Mouse (Mus musculus): ENCODE data around the gene Ugp2. TPM values are rescaled to one million over a fixed set of nuclear protein-coding genes. Genes with fewer than 3 reads are reported as not detected.

Ugp2 gene
- total RNA-seq (2021), result 100 to 1,000 TPM; 285 to 289 TPM
- long read RNA-seq, experiment 1, transcript Ugp2-201 (10 exons, 2,044 nt), result minor isoform, 174 of 511 reads
- long read RNA-seq, experiment 1, transcript Ugp2-202 (10 exons, 2,683 nt), result major isoform, 318 of 511 reads
- long read RNA-seq, experiment 1, partial matches to known transcripts, result 8 of 511 reads
- long read RNA-seq, experiment 1, other reads (novel, unspliced or antisense), result 11 of 511 reads
- long read RNA-seq, experiment 2, transcript Ugp2-202 (10 exons, 2,683 nt), result major isoform, 368 of 566 reads
- long read RNA-seq, experiment 2, transcript Ugp2-201 (10 exons, 2,044 nt), result minor isoform, 173 of 566 reads
- long read RNA-seq, experiment 2, partial matches to known transcripts, result 13 of 566 reads
- long read RNA-seq, experiment 2, other reads (novel, unspliced or antisense), result 12 of 566 reads

DNA sequence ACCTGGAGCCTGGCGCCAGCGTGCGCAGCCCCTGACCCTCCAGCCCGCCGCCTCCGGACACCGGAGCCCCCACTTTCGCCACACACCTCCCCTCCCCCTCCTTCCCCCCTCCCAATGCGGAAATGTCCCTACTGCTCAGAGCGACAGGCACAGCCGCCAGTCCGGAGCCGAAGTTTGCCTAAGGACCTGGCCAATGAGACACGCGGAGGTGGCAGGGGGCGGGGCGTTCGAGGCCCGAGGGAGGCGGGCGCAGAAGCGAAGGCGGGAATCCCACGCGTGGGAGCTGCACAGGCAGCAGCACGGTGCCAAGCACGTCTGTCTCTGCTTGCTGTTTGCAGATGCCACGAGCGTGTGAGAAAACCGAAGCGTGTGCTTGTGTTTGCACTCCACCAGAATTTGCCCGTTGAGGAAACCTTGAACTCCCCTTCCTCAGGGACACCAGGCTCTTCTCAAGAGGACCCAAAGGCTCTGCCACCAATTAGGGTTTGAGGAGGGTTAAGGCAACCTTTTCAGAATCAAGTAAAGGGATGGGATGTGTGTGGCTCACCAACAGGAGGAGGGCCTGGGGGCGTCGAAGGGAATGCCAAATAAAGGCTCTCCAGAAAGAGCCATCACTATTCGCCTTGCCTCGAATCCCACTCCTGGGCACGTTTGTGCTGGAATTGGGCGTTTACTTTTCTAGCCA, at the start of gene Ugp2:
Gene Ugp2 (minus strand): TSS at position 80 of the 685 bp plus-strand sequence.
- DNase-seq (ENCODE audit: low spot score in 2 of 2), result peak; percentile 97 to 99

DNA sequence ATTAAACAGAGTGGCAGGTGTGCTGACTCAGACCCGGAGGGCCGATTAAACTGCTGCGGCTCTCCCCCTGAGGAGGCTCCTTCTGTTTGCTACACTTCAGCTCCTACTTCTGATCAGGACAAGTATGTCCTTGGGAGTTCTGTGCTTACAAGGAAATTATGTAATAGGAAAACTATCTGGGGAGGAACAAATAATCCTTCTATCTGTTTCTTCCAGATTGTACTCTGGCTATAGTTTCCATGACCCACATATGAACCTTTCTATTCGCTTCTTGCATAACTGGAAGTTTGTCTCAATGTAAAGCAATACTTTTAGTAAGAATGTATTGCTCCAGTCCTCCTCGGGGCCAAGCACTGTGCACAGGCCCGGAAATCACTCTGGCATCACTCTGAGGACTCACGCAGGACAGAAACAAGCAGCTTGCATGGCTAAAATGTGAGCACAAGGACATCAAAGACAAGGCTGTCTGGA, 43.9 kb upstream of the Ugp2 start:
- DNase-seq (ENCODE audit: low spot score in 2 of 2), result peak in 1 of 2 experiments; percentile 24

DNA sequence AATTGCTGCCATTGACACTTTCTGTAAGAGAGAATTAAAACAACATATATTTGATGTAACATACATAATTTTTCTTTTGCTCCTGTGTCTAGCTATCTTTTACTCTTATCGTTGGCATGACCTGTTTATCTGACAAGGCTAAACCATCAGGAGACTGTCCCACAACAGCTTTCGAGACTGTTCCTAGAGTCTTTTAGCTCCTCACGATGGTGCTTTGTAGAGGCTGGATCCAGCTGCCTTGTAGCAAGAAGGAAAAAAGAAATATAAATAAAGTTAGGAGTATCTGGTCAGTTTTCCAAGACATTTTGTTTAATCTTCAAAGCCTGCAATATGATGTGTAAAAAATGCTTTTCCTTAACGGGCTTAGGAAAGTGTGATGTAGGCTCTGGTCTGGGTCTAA, 35.7 kb upstream of the Ugp2 start:
- no peak for DNase-seq (ENCODE audit: low spot score in 2 of 2)

DNA sequence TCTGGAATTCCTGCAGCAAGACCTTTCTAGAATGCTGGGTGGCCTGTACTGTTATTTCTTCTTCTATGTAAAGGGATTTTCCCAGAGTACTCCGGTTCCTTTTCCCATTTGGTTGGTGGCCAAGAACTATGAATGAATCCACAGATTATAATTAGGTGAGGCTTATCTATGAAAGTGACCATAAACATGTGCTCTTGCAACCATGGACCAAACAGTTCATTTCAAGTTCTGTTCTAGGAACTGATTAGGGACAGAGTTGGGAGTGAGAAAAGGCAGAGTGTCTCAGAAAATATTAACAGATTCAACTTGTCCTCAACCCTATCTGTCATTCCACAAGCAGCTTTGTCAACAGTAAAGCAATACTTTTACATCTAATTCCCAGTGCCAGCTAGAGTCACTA, 35.1 kb upstream of the Ugp2 start:
- DNase-seq (ENCODE audit: low spot score in 2 of 2), result no peak

DNA sequence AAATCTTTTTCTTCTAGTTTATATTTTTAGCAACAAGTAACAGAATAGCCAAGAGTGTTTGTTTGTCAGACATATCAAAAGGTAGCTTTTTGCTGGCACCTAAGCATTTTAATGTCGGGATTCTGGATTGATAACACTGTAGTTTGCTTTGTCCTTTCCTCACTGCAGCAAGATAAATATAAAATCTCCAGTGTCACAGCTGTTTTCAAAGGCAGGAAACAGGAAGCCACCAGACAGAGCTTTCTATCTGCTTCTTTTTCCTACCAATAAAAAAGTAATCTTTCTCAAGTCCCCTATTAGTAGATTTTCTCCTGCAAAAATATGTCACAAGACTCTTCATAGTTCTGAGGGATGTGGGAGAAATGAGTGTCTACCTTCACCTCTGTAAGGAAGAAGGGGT, 32.9 kb upstream of the Ugp2 start:
- no peak for DNase-seq (ENCODE audit: low spot score in 2 of 2)

DNA sequence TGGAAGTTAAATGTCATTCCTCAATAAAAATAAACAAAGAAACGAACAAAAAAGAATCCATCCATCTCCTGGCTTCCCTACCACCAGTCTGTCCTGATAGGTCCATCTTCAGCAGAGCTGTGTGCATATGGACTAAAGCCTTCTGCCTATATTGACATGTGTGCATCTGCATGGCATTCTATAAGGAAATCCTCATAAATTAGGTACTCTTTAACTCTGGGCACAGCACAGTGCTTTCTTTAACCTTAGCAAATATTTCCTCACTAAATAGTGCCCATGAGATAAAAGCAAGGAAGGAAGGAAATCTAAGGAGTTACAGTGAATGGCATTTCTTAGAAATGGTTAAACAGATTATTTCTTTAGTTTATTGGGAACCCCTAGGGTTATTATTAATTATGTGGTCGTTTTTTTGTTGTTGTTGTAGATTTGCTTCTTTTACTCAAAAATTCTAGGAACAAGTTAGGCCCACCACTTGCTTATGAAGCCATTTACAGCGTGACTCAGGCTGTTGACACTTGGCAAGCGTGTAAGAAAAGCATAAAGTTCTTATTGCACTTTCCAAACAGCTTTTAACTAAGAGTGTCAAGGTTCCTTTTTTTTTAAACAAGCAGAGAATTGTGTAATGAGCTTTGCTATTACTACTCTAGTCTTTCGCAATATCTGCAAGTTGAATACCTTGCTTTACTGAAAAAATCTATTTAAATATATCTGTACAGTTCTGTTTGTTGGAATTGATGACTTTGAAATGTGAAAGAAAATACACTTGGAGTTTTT, 31.7 kb upstream of the Ugp2 start:
- DNase-seq (ENCODE audit: low spot score in 2 of 2), result no peak

DNA sequence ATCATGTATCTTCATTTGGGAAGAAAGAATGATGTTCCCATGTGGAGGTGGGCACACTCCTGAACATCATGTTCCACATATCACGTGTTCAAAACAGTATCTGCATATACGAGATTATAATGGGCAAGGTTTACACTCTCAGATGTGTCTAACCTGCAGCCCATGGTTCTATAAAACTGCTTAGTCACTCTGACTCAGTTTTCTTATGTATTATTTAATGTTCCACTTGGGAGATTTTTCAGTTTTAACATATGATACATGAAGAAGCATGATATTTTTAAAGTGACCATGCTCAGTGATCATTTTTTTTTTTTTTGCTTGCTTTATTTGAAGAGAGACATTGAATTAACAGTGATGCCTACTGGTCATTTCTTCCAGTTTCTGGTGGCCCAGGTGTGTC, 30.2 kb upstream of the Ugp2 start:
- DNase-seq (ENCODE audit: low spot score in 2 of 2), result no peak

DNA sequence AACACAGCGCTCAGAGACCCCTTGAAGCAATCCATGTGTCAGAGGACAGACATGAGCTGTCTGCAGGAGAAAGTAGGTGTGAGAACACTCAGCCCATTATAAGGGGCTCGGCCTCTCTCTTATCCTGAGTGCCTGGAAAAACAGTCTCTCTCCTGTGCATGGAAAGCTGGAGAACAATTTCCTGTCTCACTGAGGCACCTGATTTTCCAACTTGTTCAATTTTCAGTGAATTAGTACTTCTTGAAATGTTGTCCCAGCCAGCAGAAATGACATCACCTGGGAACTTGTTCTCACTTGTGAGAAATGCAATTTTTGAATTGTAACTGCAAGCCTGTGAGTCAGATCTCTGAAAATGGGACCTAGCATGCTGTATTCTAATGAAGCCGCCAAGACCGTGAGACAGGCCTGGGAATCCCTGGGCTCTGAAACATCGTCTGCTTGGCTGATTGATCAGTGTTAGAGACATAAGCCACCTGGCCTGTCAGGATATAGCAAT, 28.2 kb upstream of the Ugp2 start:
- no peak for DNase-seq (ENCODE audit: low spot score in 2 of 2)

DNA sequence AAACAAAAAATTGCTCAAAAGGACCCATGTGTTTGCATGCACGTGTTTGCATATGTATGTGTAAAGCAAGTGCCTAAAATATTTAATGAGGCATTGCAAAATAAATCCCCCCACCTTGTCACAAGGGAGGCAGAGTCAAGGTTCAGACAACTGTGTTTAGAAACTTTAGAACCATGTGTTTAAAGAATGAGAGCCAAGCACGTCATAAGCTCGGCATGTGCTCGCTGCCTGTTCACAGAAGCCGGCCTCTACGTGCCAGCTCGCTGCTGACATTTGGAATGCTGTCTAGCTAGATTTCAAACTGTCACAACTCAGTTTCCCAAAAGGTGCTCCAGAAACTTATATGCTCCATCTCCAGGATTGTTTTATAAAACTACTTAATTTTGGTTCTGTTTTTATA, 27.5 kb upstream of the Ugp2 start:
- peak in 1 of 2 experiments; percentile 21 for DNase-seq (ENCODE audit: low spot score in 2 of 2)

DNA sequence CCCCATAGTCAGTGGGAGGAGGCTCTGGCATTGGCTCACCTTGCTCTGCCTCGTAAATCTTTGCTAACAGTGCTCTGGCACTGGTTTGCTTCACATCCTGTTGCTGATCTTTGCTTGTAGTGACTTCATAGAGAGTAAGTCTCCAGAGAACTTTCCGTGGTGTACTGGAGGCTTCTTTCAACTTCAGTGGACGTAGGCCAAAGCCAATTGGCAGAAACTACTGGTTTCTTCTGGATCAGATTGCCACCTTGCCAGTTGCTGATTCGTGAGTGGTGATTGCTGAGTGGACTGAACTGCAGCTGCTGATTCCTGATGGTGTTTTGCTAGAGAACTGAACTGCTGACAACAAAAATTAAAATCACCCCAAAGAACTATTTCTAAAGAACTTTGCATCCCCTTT, 15.8 kb upstream of the Ugp2 start:
- DNase-seq (ENCODE audit: low spot score in 2 of 2), result no peak

DNA sequence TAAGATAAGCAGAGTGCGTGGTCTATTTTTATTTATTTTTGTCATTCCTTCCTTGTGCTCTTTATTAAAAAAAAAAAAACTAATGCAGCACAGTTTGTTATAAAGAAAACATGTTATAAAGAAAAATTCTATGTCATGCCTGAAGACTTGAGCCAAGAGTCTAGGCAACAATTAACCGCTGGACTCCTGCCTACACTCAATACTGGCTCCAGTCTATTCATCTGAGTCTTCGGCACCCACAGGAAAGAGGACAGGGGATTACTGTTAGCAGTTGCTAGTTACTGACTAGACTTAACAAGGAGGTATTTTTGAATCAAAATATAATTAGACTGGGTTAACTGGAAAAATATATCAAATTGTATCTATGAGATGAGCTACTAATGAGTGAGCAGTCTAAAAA, 3.1 kb upstream of the Ugp2 start:
- DNase-seq (ENCODE audit: low spot score in 2 of 2), result no peak

DNA sequence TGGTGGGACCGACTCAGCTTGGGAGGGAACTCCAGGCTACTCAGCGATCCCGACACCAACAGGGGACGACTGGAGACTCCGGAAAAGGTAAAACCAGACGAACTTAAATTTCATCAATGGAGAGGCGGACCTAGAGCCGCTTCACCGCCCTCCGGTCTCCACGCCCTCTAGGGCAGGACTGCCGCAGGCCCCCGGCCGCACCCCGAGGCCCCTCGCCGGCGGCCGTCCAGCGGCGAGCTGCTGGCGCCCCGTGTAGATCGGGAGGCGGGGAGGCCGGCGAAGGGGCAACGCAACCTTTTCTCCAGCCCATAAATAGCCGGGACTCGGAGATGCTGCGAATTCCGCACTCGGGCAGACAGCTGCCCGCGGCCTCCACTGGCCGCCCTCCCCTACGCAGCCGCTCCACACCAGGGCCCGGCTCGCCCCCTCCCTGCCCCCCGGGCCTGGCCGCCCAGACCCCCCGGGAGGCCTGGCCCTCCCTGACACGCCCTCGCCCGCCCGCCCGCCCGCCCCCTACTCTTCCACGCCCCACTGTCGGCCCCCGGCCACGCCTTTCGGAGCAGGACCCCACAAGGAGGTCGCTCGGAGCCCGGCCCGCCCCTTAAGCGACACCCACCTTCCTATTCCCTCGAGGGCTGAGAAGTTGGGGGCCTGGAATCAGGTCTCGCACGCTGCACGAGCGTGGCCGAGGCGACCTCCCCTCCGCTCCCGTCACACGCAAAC, 441 bp downstream of the Ugp2 start:
- DNase-seq (ENCODE audit: low spot score in 2 of 2), result peak; percentile 81 to 90

DNA sequence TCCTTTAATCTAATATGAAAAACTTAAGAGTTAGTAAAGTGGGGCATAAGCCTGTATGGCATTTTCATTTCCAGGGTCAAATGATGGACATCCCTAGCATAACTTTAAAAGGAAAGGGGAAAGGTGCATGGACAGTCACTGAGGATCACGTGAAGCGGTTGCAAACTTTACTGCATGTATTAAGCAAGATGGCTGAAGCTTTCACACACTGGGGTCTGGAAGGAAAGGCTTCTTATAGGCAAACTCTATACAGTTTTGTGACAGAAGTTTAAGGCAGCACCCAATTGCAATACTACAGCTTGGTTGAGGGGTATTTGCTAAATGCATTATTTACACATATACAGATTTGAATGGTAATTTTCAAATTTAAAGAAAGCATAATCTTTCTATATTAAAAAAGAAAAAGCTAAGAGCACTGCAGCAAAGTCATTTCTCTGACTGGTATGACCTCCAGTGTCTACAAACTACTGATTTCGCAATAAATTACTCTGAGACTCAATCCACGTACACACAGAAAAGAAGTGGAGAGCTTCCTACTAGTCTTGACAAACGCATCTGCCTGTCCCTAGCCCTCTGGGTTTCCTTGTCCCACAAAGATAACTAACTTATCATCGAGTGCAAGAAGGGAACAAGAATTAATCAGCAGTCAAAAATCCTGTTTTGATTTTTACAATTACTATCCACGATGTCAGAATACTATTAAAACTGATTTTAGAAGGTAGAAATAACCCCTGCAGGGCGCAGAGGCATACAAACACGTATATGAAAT, 1.6 kb downstream of the Ugp2 start:
- no peak for DNase-seq (ENCODE audit: low spot score in 2 of 2)

DNA sequence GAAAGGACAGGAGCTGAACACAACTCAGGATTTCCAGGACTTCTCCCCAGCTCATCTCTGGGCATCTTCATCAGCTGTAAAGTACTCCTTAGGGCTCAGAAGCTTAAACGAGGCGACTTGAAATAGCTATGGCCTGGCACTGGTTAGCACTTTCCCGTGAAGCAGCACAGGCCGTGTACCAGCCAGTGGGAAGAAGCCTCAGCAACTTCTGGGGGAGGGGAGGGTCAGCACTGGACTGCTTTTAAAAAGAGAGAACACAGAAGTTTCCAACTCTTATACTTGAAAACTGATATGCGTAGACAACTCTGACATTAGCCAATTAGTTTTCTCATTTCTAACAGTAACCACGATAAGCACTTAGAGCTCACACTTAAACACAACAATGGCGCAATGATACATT, 2.5 kb downstream of the Ugp2 start:
- no peak for DNase-seq (ENCODE audit: low spot score in 2 of 2)

DNA sequence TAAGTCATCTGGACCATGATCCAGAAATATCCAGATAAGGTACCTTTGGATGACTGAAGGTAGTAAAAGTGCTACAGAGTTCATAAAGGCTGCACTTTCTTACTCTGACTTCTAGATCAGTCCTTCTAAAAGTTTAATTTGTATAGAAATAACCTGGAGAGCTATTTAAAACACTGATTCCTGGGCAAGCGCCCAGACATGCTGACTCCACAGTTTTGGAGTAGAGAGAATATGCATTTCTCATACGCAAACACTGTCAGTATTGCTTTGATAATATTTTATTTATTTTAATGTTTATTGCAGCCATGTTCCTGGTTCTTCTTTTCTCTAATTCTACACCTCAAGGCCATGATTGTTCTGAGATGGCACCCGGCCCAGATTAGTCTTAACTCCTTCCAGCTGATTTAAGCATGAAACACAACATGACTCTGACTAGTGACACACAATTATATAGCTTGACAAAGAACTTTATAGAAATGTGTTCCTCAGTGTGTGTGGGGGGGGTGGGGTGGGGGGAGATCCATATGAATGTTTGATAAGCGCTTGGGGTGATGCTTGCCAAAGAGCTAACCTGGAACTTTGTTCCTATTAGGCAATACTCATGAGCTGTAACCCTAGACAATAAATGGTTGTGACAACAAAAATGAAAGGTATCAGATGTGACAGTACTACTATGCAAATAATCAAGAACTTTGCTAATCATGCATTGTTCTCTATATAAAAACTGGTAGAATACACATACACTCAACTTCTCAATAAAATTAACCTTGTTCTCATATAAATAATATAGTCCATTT, 7.7 kb downstream of the Ugp2 start:
- no peak for DNase-seq (ENCODE audit: low spot score in 2 of 2)

DNA sequence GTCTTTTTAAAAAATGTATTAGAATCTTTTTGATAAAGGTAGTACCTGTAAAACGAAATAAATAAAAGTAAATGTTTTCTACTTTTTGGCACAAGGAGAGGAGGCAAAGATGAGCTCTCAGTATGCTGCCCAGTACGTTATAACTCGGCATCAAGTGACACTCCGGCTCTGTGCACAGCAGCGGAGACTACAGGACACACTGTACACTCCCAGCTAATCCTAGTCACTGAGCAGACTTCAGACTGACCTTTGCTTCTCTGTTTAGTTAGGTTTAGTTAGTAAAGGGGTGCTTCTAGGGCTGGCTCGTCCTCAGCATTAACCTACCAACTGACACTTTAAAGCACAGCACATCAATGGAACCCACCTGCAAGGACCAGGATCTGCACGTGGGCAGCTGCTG, 19.7 kb downstream of the Ugp2 start:
- no peak for DNase-seq (ENCODE audit: low spot score in 2 of 2)

DNA sequence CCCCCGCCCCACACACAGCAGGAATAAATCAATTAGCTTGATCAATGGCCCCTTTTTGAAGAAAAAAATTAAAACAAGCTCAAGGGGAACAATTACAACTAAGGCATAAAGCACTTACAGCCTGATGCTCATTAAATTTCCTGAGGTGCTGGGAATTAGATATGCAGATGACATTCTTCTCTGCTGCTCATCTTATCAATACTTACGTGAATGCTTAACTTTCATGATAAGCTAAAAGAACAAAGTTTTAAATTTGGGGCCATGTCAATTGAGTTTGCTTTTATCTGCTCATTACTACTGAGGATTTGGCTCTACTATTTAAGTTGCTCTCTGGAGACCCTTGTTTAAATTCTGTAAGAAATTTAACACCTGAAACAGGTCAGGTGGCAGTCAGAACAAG, 22.1 kb downstream of the Ugp2 start:
- DNase-seq (ENCODE audit: low spot score in 2 of 2), result no peak

DNA sequence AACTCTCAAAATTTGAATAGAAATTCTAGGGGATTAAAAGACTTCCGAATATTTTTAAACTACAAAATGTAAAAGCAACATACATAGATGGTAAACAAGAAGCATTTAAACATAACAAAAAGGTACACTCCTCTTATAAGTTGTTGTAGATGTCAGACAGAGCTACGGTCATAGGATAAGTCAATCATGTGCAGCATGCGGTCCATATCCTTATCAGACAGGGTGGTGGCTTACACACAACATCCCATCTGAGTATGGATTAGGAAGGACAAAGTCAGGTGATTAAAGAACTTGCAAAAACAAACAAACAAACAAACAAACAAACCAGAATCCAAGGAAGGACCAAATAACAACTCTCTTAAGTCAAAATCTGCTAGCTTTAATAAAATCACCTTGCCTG, 25.0 kb downstream of the Ugp2 start:
- DNase-seq (ENCODE audit: low spot score in 2 of 2), result no peak

DNA sequence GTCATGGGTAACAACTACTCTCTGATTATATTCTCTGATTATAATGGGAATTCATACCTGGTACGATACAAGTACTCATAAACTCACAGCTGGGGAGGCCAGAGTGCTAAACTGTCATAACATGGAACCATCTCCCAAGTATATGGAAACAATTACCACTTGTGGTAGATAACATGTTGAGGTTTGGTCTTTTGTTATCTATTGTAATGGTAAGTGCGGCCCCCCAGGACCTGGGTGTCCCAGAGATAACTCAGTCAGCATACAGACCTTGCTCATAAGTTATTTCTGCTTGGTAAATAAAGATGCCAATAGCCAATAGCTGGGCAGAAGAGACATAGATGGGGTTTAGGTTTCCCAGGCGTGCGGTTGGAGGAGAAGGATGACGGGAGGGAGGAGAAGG, 27.5 kb downstream of the Ugp2 start:
- no peak for DNase-seq (ENCODE audit: low spot score in 2 of 2)
